Mouse (Mus musculus): ENCODE results near the gene Pfkm. TPM values are rescaled to one million over a fixed set of nuclear protein-coding genes. Genes with fewer than 3 reads are reported as not detected.

The Pfkm gene
- polyA plus RNA-seq (2014; fragmentation: Nextera tagmentation; extraction: Ambion mirVana), result 79.8 and 81.8 TPM in 2 replicates

GRCm38 (mm10) chr15:98092372-98093120, at the start of gene Pfkm:
Gene Pfkm, plus strand, starts transcription at chr15:98092589.
- H3K36me3 ChIP-seq (ENCODE audit: control insufficient read depth, insufficient read depth, low read length), result no peaks in the 10 kb centered on the region
- H3K9ac ChIP-seq (replicated peaks; ENCODE audit: low read depth, low read length), result peak within 1 kb of the TSS; percentile 87
- peak within 1 kb of the TSS; percentile 64 for H3K4me2 ChIP-seq (ENCODE audit: low read depth, low read length)
- H3K27ac ChIP-seq (ENCODE audit: low read depth, low read length), result peak within 1 kb of the TSS; percentile 85
- H3K4me3 ChIP-seq (ENCODE audit: low read depth, low read length), result peak within 1 kb of the TSS; percentile 81
- H3K4me1 ChIP-seq (ENCODE audit: control insufficient read depth, insufficient read depth, low read length), result peaks cover 12% of the 10 kb centered on the region
- WGBS, result under 1% methylated on average over 30 of the region's 30 CpGs
- 0 out of 2 replicates have a peak, but pooled peaks have one; percentile 15 for ATAC-seq (ENCODE audit: low read depth)
- H3K9me3 ChIP-seq (ENCODE audit: control insufficient read depth, low read length), result no peaks in the 10 kb centered on the region
- H3K27me3 ChIP-seq (ENCODE audit: control insufficient read depth, insufficient read depth, low read length), result no peaks in the 10 kb centered on the region

- Histone ChIP-seq H3K27me3 (ENCODE audit: control insufficient read depth, insufficient read depth, low read length) (no peaks in the 10 kb centered on the region), H3K9ac (replicated peaks; ENCODE audit: low read depth, low read length) (no peak overlapping the region), H3K4me1 (ENCODE audit: control insufficient read depth, insufficient read depth, low read length) (no peaks in the 10 kb centered on the region), H3K27ac (ENCODE audit: low read depth, low read length) (no peak overlapping the region), H3K9me3 (ENCODE audit: control insufficient read depth, low read length) (no peaks in the 10 kb centered on the region), H3K36me3 (ENCODE audit: control insufficient read depth, insufficient read depth, low read length) (peaks cover 56% of the 10 kb centered on the region), H3K4me3 (ENCODE audit: low read depth, low read length) (no peak overlapping the region), H3K4me2 (ENCODE audit: low read depth, low read length) (no peak overlapping the region)
- ATAC-seq (ENCODE audit: low read depth), result no peak
- 96% methylated on average over 6 of the region's 6 CpGs for WGBS
These were observed 48.4 kb upstream of the Pfkm start for GRCm38 (mm10) chr15:98043967-98044366.

GRCm38 (mm10) chr15:98044387-98044786, 48.0 kb upstream of the Pfkm start:
- Histone ChIP-seq H3K27me3 (ENCODE audit: control insufficient read depth, insufficient read depth, low read length) (no peaks in the 10 kb centered on the region), H3K36me3 (ENCODE audit: control insufficient read depth, insufficient read depth, low read length) (peaks cover 55% of the 10 kb centered on the region), H3K4me3 (ENCODE audit: low read depth, low read length) (no peak overlapping the region), H3K27ac (ENCODE audit: low read depth, low read length) (no peak overlapping the region), H3K9ac (replicated peaks; ENCODE audit: low read depth, low read length) (no peak overlapping the region), H3K9me3 (ENCODE audit: control insufficient read depth, low read length) (no peaks in the 10 kb centered on the region), H3K4me2 (ENCODE audit: low read depth, low read length) (no peak overlapping the region), H3K4me1 (ENCODE audit: control insufficient read depth, insufficient read depth, low read length) (no peaks in the 10 kb centered on the region)
- 93% methylated on average over 5 of the region's 5 CpGs for WGBS
- no peak for ATAC-seq (ENCODE audit: low read depth)

- Histone ChIP-seq H3K4me2 (ENCODE audit: low read depth, low read length) (no peak overlapping the region), H3K4me3 (ENCODE audit: low read depth, low read length) (no peak overlapping the region), H3K4me1 (ENCODE audit: control insufficient read depth, insufficient read depth, low read length) (no peaks in the 10 kb centered on the region), H3K27ac (ENCODE audit: low read depth, low read length) (no peak overlapping the region), H3K36me3 (ENCODE audit: control insufficient read depth, insufficient read depth, low read length) (peaks cover 46% of the 10 kb centered on the region), H3K9me3 (ENCODE audit: control insufficient read depth, low read length) (no peaks in the 10 kb centered on the region), H3K27me3 (ENCODE audit: control insufficient read depth, insufficient read depth, low read length) (no peaks in the 10 kb centered on the region), H3K9ac (replicated peaks; ENCODE audit: low read depth, low read length) (no peak overlapping the region)
- 92% methylated on average over 13 of the region's 13 CpGs for WGBS
- no peak for ATAC-seq (ENCODE audit: low read depth)
These were observed 43.3 kb upstream of the Pfkm start for GRCm38 (mm10) chr15:98048918-98049700.

- H3K9me3 ChIP-seq (ENCODE audit: control insufficient read depth, low read length), result no peaks in the 10 kb centered on the region
- no peaks in the 10 kb centered on the region for H3K4me1 ChIP-seq (ENCODE audit: control insufficient read depth, insufficient read depth, low read length)
- H3K4me3 ChIP-seq (ENCODE audit: low read depth, low read length), result no peak overlapping the region
- H3K4me2 ChIP-seq (ENCODE audit: low read depth, low read length), result no peak overlapping the region
- H3K9ac ChIP-seq (replicated peaks; ENCODE audit: low read depth, low read length), result no peak overlapping the region
- no peak overlapping the region for H3K27ac ChIP-seq (ENCODE audit: low read depth, low read length)
- WGBS, result 95% methylated on average over 5 of the region's 5 CpGs
- ATAC-seq (ENCODE audit: low read depth), result no peak
- peaks cover 28% of the 10 kb centered on the region for H3K36me3 ChIP-seq (ENCODE audit: control insufficient read depth, insufficient read depth, low read length)
- no peaks in the 10 kb centered on the region for H3K27me3 ChIP-seq (ENCODE audit: control insufficient read depth, insufficient read depth, low read length)
These were observed 40.7 kb upstream of the Pfkm start for GRCm38 (mm10) chr15:98051685-98052084.

- Histone ChIP-seq H3K9me3 (ENCODE audit: control insufficient read depth, low read length) (no peaks in the 10 kb centered on the region), H3K4me2 (ENCODE audit: low read depth, low read length) (no peak overlapping the region), H3K4me1 (ENCODE audit: control insufficient read depth, insufficient read depth, low read length) (no peaks in the 10 kb centered on the region), H3K27ac (ENCODE audit: low read depth, low read length) (no peak overlapping the region), H3K9ac (replicated peaks; ENCODE audit: low read depth, low read length) (no peak overlapping the region), H3K27me3 (ENCODE audit: control insufficient read depth, insufficient read depth, low read length) (no peaks in the 10 kb centered on the region), H3K4me3 (ENCODE audit: low read depth, low read length) (no peak overlapping the region), H3K36me3 (ENCODE audit: control insufficient read depth, insufficient read depth, low read length) (peaks cover 29% of the 10 kb centered on the region)
- ATAC-seq (ENCODE audit: low read depth), result no peak; the same call in 1 of the 2 replicates
- 32% methylated on average over 5 of the region's 5 CpGs for WGBS
These were observed 37.1 kb upstream of the Pfkm start for GRCm38 (mm10) chr15:98055246-98055645.

- Histone ChIP-seq H3K9ac (replicated peaks; ENCODE audit: low read depth, low read length) (no peak overlapping the region), H3K27ac (ENCODE audit: low read depth, low read length) (no peak overlapping the region), H3K9me3 (ENCODE audit: control insufficient read depth, low read length) (no peaks in the 10 kb centered on the region), H3K4me1 (ENCODE audit: control insufficient read depth, insufficient read depth, low read length) (no peaks in the 10 kb centered on the region), H3K4me2 (ENCODE audit: low read depth, low read length) (no peak overlapping the region), H3K27me3 (ENCODE audit: control insufficient read depth, insufficient read depth, low read length) (no peaks in the 10 kb centered on the region), H3K4me3 (ENCODE audit: low read depth, low read length) (no peak overlapping the region), H3K36me3 (ENCODE audit: control insufficient read depth, insufficient read depth, low read length) (peaks cover 43% of the 10 kb centered on the region)
- ATAC-seq (ENCODE audit: low read depth), result no peak
- 97% methylated on average over 5 of the region's 5 CpGs for WGBS
These were observed 26.5 kb upstream of the Pfkm start for GRCm38 (mm10) chr15:98065881-98066280.

GRCm38 (mm10) chr15:98066602-98067001, 25.8 kb upstream of the Pfkm start:
- no peak for ATAC-seq (ENCODE audit: low read depth)
- Histone ChIP-seq H3K9me3 (ENCODE audit: control insufficient read depth, low read length) (no peaks in the 10 kb centered on the region), H3K27ac (ENCODE audit: low read depth, low read length) (no peak overlapping the region), H3K27me3 (ENCODE audit: control insufficient read depth, insufficient read depth, low read length) (no peaks in the 10 kb centered on the region), H3K4me3 (ENCODE audit: low read depth, low read length) (no peak overlapping the region), H3K4me1 (ENCODE audit: control insufficient read depth, insufficient read depth, low read length) (no peaks in the 10 kb centered on the region), H3K36me3 (ENCODE audit: control insufficient read depth, insufficient read depth, low read length) (peaks cover 43% of the 10 kb centered on the region), H3K9ac (replicated peaks; ENCODE audit: low read depth, low read length) (no peak overlapping the region), H3K4me2 (ENCODE audit: low read depth, low read length) (no peak overlapping the region)
- WGBS, result 96% methylated on average over 12 of the region's 12 CpGs

- 84% methylated on average over 3 of the region's 3 CpGs for WGBS
- Histone ChIP-seq H3K9ac (replicated peaks; ENCODE audit: low read depth, low read length) (no peak overlapping the region), H3K4me2 (ENCODE audit: low read depth, low read length) (no peak overlapping the region), H3K9me3 (ENCODE audit: control insufficient read depth, low read length) (no peaks in the 10 kb centered on the region), H3K4me3 (ENCODE audit: low read depth, low read length) (no peak overlapping the region), H3K4me1 (ENCODE audit: control insufficient read depth, insufficient read depth, low read length) (no peaks in the 10 kb centered on the region), H3K27me3 (ENCODE audit: control insufficient read depth, insufficient read depth, low read length) (no peaks in the 10 kb centered on the region), H3K27ac (ENCODE audit: low read depth, low read length) (no peak overlapping the region), H3K36me3 (ENCODE audit: control insufficient read depth, insufficient read depth, low read length) (peaks cover 43% of the 10 kb centered on the region)
- ATAC-seq (ENCODE audit: low read depth), result no peak
These were observed 24.9 kb upstream of the Pfkm start for GRCm38 (mm10) chr15:98067492-98067891.
